Comparison of ENCODE assay signal across 8 mouse cellular contexts in genomic region chr16:37812474-37812886, GRCm38 (mm10). TPM values are rescaled to one million over a fixed set of nuclear protein-coding genes. Genes with fewer than 3 reads are reported as not detected.
DNase-seq lines count a peak whose midpoint lies in the region; ATAC-seq and TF ChIP-seq lines count a peak whose summit lies in the region.

No protein-coding gene starts in this region.

- peaks cover 2% of the 10 kb centered on the region; the same call in 1 of the 2 replicates for H3K4me1 ChIP-seq in thymus, adult 2 months (replicated peaks; ENCODE audit: control insufficient read depth, insufficient read depth, low read length)
- H3K4me1 ChIP-seq in heart, embryonic 14.5 days (ENCODE audit: control insufficient read depth in 2 of 2, insufficient read depth in 2 of 2, low read length in 2 of 2), result peaks cover 24 to 51% of the 10 kb centered on the region in 2 experiments
- peaks cover 10% of the 10 kb centered on the region for H3K4me1 ChIP-seq in liver, embryonic 13.5 days (replicated peaks)

- no peak for TF ChIP-seq CTCF in thymus, adult 2 months (IDR thresholded peaks at IDR 0.05; ENCODE audit: borderline replicate concordance, control insufficient read depth, extremely low read depth, insufficient read depth, low read length, poor library complexity)

- H3K27ac ChIP-seq in thymus, adult 2 months (ENCODE audit: control insufficient read depth, insufficient read depth, low read length), result no peak overlapping the region
- H3K27ac ChIP-seq in heart, embryonic 14.5 days (replicated peaks in 1 of 2; ENCODE audit: control insufficient read depth in 1 of 2, insufficient read depth in 1 of 2, low read depth in 2 of 2, low read length in 2 of 2), result peak overlapping the region; percentile 83 to 88
- no peak overlapping the region for H3K27ac ChIP-seq in liver, embryonic 13.5 days

- 42% methylated on average over 9 of the region's 9 CpGs for WGBS in thymus, adult 2 months
- 23% methylated on average over 9 of the region's 9 CpGs for WGBS in heart, embryonic 14.5 days
- WGBS in liver, embryonic 13.5 days (ENCODE audit: insufficient replicate concordance), result 47% methylated on average over 9 of the region's 9 CpGs

- ATAC-seq in heart, embryonic 14.5 days (ENCODE audit: insufficient number of reproducible peaks, insufficient read depth, low FRiP score, low read depth), result no peak; the same call in 1 of the 2 replicates
- peak; percentile 23; the same call in 1 of the 2 replicates for ATAC-seq in liver, embryonic 13.5 days (ENCODE audit: low read depth)

- H3K4me2 ChIP-seq in heart, embryonic 14.5 days (ENCODE audit: low read length), result peak overlapping the region; percentile 22
- no peak overlapping the region for H3K4me2 ChIP-seq in liver, embryonic 13.5 days

- peak; percentile 2 for DNase-seq in thymus, adult 2 months
- no peak for DNase-seq in thymus, adult 18-20 months
- peak; percentile 88 for DNase-seq in cerebellum, adult 9-11 months
- DNase-seq in kidney, postnatal 10 days, result peak; percentile 58
- DNase-seq in liver, embryonic 13.5 days, result no peak
- DNase-seq in right cerebral cortex, postnatal 14 days, result peak; percentile 43
- no peak for DNase-seq in urinary bladder, adult 18-20 months (ENCODE audit: low spot score in 2 of 2)

- no peaks in the 10 kb centered on the region for H3K27me3 ChIP-seq in thymus, adult 2 months (ENCODE audit: control insufficient read depth, insufficient read depth, low read length)
- no peaks in the 10 kb centered on the region for H3K27me3 ChIP-seq in heart, embryonic 14.5 days (ENCODE audit: control insufficient read depth, insufficient read depth, low read length)
- H3K27me3 ChIP-seq in liver, embryonic 13.5 days, result no peaks in the 10 kb centered on the region

- peak overlapping the region; percentile 60 for H3K9ac ChIP-seq in heart, embryonic 14.5 days (ENCODE audit: low read length)
- H3K9ac ChIP-seq in liver, embryonic 13.5 days, result no peak overlapping the region

- H3K9me3 ChIP-seq in heart, embryonic 14.5 days (ENCODE audit: control insufficient read depth, low read length), result no peaks in the 10 kb centered on the region
- no peaks in the 10 kb centered on the region for H3K9me3 ChIP-seq in liver, embryonic 13.5 days (replicated peaks)

- no peak for TF ChIP-seq POLR2A in thymus, adult 2 months (IDR thresholded peaks at IDR 0.05; ENCODE audit: control insufficient read depth, extremely low read depth, insufficient read depth, low read length, poor library complexity)

- no peaks in the 10 kb centered on the region for H3K36me3 ChIP-seq in thymus, adult 2 months (ENCODE audit: control insufficient read depth, insufficient read depth, low read length)
- H3K36me3 ChIP-seq in heart, embryonic 14.5 days (ENCODE audit: control insufficient read depth, insufficient read depth, low read length), result peaks cover 39% of the 10 kb centered on the region
- no peaks in the 10 kb centered on the region for H3K36me3 ChIP-seq in liver, embryonic 13.5 days

- no peak overlapping the region for H3K4me3 ChIP-seq in thymus, adult 2 months (ENCODE audit: control insufficient read depth, insufficient read depth, low read length)
- no peak overlapping the region for H3K4me3 ChIP-seq in heart, embryonic 14.5 days (ENCODE audit: control insufficient read depth in 1 of 2, insufficient read depth in 1 of 2, low read depth in 1 of 2, low read length in 2 of 2)
- no peak overlapping the region for H3K4me3 ChIP-seq in liver, embryonic 13.5 days (replicated peaks)

RNA-seq across cellular contexts. Expression of gene Fstl1, which starts 35.8 kb away (rescaled TPM):
- polyA plus RNA-seq in thymus, adult 2 months (2012; rRNA removed), result 9.2 and 9.6 TPM in 2 replicates
- polyA plus RNA-seq in heart, embryonic 14.5 days (2014; fragmentation: Nextera tagmentation; extraction: Ambion mirVana), result 537 and 600 TPM in 2 replicates
- 26.6 and 31.4 TPM in 2 replicates for polyA plus RNA-seq in liver, embryonic 13.5 days (2015; fragmentation: Nextera tagmentation; extraction: Ambion mirVana)

RNA-seq across cellular contexts. Expression of gene Gm36028, which starts 48.5 kb away (rescaled TPM):
- polyA plus RNA-seq in thymus, adult 2 months (2012; rRNA removed), result 0.15 TPM in 1 of 2 replicates, not detected in the other
- 3.3 and 4.9 TPM in 2 replicates for polyA plus RNA-seq in heart, embryonic 14.5 days (2014; fragmentation: Nextera tagmentation; extraction: Ambion mirVana)
- polyA plus RNA-seq in liver, embryonic 13.5 days (2015; fragmentation: Nextera tagmentation; extraction: Ambion mirVana), result not detected in 2 replicates

RNA-seq across cellular contexts. Expression of gene Lrrc58, which starts 55.7 kb away (rescaled TPM):
- 15.3 and 22.7 TPM in 2 replicates for polyA plus RNA-seq in thymus, adult 2 months (2012; rRNA removed)
- 41.8 and 42.6 TPM in 2 replicates for polyA plus RNA-seq in heart, embryonic 14.5 days (2014; fragmentation: Nextera tagmentation; extraction: Ambion mirVana)
- polyA plus RNA-seq in liver, embryonic 13.5 days (2015; fragmentation: Nextera tagmentation; extraction: Ambion mirVana), result 12.1 and 15.2 TPM in 2 replicates

Comparison
In these comparisons a context has a peak if more than half of its experiments do, and no peak if none do; other contexts are left out.
1. DNase-seq: peak in thymus, adult 2 months (single experiment), cerebellum, adult 9-11 months (single experiment), kidney, postnatal 10 days (single experiment) and right cerebral cortex, postnatal 14 days (single experiment); none in thymus, adult 18-20 months (0 of 2), liver, embryonic 13.5 days (single experiment) and urinary bladder, adult 18-20 months (0 of 2).
2. H3K27ac ChIP-seq: peak in heart, embryonic 14.5 days (2 of 2); none in thymus, adult 2 months (single experiment) and liver, embryonic 13.5 days (single experiment).
3. RNA of gene Fstl1, which starts 35.8 kb away (polyA plus RNA-seq): 537 to 600 TPM in heart, embryonic 14.5 days; 26.6 to 31.4 TPM in liver, embryonic 13.5 days and 9.2 to 9.6 TPM in thymus, adult 2 months; every median in the first group is over 10 times any median in the second.